Mouse (Mus musculus) brain, embryonic 18.5 days (tissue): ENCODE results near the gene Enam.
"Not testable (repeated sequence)": the region's sequence is repeated elsewhere in the genome, so short reads cannot be mapped to it uniquely, and the experiment has no call there.

Experiments used
- DNase-seq: peaks from one replicate; pipeline ENCODE4 v3.0.0-alpha.2; 2012; ENCODE audit warnings: low read depth, low spot score

The Enam gene

DNA sequence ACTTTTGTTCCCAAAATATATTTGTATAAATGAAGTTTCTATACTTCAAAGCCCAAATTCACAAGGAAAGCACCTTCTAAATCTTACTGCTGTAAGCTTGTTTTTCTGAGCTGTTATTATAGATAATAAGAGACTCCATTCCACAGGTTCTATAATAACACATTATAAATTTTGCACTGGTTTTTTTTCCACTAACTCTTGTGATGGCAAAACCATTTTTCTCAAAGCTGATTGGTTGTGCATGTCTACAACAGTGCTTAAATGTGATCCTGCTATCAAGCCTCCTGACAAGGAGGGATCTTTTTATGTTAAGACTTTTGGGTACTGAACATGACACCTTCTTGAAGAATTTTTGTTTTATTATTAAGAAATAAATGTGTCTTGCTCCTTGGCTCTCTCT, at the start of gene Enam:
Gene Enam, plus strand, starts transcription at position 301 of the 400 bp plus-strand sequence.
- no peak for DNase-seq

DNA sequence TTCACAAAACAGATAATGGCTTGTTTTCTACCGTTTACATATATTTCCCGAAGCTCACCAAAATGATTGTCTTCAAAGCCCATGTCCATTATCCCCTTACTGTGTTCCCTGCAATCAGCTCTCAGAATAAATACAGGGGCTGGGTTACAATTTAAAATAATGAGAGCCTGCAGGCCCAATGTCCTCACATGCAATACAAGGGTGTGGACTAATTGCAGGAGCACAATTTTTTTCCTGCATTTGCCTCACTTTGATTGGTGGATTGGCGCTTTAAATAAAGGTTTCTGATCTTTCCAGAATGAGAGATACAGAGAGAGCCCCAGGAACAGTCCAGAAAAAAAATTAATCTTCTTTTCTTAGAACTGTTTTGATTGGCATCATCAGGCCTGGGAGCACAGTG, 32.1 kb upstream of the Enam start, which contains the start of gene Ambn:
Gene Ambn, plus strand, starts transcription at position 301 of the 400 bp plus-strand sequence.
- DNase-seq: no peak

DNA sequence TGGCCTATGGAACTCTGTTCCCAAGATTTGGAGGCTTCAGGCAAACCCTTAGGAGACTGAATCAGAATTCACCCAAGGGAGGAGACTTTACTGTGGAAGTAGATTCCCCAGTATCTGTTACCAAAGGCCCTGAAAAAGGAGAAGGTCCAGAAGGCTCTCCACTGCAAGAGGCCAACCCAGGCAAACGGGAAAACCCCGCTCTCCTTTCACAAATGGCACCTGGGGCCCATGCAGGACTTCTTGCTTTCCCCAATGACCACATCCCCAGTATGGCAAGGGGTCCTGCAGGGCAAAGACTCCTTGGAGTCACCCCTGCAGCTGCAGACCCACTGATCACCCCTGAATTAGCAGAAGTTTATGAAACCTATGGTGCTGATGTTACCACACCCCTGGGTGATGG, 20.3 kb upstream of the Enam start:
- DNase-seq: no peak

DNA sequence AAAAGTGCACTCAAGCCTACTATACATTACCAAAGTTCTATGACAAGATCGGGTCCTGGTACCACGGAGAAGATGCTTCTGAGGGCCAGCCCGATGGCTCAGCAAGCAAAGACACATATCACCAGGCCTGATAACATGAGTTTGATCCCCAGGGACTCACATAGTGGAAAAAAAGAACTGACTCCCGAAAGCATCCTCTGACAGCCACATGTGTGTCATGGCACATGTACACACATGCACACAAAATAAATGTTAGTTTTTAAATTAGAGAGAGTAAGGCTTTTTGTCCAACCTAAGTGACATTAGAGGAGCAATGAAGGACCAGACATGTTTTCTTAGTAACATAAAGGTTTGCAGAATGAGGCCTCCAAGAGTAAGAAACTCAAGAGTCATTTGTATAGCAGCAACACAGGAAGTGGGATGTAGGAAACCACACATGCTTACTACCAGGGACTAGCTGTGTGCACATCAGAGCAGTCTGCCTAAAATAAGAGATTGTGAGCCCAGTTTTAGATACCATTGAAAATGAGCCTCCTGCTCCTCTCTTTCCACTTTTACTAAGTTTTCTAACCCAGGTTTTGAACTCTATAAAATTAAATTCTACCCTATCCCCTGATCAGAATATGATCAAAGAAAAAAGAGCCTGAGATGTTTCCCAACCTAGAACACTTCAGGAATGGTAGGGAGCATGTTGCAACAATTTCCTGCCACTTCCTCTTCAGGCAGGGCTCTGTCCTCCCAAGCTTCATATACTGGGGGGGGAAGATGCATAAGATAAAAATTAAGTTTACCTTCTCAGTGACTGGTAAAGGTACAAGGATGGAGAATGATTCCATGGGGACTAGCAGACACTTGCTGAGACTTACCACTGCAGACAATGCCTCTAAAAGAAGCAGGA, 18.7 kb upstream of the Enam start:
- no peak for DNase-seq

DNA sequence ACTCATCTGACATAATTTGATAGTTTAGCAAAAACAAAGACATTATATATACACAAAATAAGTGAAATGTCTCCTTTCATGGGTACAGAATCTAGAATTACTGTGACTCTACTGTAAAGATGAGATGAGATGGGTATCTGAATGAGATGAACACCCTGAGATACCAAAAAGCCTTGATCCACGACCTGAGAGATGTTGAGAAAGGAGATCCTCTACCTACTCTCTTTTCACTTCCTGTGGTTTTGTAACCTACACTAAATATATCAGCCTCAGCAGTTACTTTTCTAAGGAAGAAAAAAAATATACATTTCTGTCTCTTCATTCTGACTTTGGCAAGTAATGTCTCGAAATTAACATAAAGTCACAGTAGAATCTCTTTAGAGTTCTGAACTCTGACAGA, 1.2 kb downstream of the Enam start:
- DNase-seq: no peak

DNA sequence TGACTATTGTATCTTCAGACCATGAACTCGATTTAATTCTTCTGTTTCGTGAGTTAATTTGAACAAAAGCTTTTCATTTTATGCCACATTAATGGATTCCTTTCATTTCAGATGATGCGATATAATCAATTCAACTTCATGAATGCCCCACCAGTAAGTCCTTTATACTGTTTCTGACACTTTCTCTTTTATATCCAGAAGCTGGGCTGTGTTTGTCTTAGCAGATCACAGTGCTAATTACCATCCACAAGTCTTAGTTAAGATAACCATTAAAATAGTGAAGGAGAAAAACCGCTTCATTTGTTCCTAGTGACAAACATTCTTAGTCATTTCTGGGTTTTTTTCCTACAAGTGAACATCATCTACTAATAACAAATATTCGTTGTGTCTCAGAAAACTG, 3.3 kb downstream of the Enam start:
- DNase-seq: no peak

DNA sequence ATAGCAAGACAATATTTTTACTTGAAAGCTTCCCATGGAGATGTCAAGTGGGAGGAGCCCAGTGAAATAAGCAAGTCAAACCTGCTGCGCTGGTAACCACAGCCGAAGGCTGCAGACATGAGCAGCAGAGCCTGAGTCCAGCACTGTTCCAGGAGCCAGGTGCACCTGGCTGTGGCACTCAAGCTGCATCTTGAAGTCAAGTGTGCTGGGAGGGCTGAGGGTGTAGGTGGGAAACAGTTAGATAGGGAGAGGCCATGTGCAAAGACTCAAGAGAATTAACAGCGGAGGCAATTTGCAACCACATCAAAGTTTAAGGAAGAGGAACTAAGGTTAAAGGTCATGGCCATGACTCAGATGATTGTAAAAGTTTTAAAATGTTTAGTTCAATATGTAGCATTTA, 12.0 kb downstream of the Enam start:
- DNase-seq: no peak

DNA sequence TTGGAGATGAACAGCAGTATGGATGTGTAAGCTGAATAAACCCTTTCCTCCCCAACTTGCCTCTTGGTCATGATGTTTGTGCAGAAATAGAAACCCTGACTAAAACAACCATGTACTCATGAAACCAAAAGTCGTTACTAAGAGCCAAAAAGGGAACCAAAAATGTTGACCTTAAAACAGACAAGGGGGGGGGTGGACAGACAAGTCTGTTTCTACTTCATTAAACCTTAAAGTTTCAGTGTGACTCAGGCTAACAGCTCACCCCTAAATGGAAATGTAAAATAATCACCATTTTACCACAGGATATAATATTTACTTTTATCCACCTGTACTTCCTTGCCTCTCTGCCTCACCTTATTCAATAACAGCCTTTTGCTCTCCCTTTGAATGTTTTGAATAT, 20.8 kb downstream of the Enam start:
- DNase-seq: no peak

DNA sequence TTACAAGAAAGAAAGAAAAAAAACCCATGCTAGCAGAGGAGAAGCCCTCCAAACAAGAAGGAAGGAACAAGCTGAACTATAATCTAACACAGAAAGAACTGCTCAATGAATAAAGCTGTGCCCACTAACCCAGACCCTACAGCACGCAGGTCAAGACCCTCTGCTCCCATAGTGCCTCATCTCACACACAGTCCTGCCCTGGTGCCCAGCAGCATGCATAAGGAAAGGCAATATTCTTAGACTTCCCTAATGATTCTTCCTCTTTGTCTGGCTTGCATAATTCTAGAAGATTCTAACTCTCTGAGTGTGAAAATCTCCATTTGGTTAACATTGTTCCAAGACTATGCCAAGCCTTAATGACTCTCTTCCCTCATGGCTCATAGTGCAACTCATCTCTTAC, 21.2 kb downstream of the Enam start:
- DNase-seq: no peak

DNA sequence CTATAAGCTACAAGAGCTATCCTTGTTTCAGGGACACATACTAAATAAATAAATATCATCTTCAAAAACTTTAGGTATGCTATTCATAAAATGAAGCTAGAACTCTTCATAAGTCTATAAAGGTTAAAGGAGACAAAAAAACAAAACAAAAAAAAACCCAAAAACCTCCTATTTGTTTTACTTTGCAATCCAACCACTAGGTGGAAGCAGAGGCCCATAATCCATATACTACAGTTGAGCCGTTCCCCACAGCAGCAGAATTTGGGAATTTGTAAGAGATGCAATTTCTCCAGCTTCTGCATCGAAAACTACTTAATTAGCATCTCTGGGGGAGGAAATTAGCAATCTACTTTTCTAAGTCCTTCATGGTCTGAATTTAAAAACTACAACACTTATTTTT, 31.5 kb downstream of the Enam start:
- DNase-seq: peak; percentile 37

DNA sequence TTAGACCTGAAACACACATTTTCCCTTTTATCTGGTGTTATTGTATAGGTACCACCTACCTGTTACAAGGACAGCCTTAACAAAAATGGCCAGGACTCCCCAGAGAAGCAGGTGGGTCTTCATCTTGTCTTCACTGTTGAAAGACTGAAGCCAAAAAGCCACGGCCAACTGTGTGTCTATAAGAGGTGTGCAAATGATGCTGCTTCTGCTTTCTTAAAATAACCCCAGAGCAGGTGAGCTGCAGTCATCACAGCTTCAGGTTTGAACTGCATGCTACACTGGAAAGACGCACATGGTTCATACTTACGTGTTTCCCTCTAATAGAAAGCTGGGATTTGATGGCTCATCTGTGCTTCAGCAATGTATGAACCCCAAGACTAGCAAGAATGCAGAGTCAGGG, 39.9 kb downstream of the Enam start, which contains the start of gene Jchain:
Gene Jchain, minus strand, starts transcription at position 235 of the 400 bp plus-strand sequence.
- no peak for DNase-seq

DNA sequence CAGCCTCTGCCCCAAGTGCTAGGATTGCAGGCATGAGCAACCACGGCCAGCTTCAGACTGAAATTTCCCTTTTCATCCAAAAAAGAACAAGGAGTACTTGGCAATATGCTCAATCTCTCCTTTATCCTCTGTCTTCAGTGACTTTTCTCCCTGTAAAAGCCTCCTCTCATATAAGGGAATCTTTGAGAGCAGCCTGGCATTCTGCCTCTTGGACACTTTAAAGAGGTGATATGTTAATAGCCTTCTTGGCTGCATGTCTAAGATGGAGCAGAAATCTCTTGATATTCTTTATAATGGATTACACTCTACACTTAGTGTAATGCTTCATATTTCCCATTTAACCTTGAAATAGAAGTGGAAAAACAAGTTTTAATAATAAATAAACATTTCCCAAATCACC, 43.1 kb downstream of the Enam start:
- DNase-seq: no peak

DNA sequence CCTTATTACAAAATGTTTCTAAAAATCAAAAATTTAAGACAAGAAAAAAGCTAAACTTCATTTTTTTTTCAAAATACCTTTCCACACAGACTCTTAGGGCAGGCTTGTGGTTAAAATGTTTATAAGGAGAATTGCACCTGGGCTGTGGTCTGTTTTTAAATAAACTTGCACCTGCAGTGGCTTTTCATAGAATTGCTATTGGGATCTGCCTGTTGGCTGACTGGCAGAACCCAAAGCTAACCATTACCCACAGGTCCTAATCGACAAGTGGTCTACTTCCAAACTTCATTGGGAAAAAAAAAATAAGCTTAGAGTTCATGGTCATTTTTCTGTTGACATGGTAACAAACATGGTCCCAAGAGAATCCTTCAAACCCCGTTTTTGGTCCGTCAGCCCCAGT, 46.9 kb downstream of the Enam start:
- DNase-seq: no peak

DNA sequence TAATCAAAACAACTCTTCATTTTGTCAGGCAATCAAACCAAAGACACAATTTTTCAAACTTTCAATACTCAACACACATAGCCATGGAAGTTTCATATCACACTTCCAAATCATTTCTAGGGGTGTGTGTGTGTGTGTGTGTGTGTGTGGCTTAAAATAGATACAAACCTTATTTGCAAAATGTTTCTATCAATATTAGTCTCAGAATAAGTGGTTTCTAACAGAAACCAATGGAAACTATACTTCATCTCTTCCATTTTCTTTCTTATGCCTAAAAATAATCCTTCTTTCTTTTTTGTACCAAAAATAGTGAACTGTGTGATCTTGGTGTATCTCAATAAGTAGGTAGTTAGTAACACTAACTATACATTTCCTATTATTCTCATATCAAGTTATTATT, 53.1 kb downstream of the Enam start:
- DNase-seq: no peak

DNA sequence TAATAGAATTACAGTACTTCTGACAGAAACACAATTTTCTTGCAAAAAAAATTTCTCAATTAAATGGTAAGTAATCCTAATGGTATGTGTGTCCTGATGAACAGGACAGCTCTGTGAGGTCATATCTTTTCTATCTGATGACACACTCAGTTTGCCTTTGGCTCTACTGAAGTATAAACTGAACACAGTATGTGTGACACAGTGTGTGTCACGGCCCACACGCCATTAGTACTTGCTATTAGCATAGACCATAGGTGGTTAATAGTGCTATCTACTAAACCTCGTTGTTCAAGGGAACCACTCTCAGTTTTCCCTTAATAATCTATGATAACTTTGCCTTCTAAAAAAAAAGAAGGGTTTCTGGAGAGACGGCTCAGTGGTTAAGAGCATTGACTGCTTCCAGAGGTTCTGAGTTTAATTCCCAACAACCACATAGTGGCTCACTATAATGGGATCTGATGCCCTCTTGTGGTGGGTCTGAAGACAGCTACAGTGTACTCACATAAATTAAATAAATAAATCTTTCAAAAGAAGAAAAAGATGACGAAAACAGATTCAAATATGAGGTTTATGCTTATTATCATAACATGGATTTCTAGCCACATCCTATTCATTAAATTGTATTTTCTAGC, 55.0 kb downstream of the Enam start:
- DNase-seq: no peak

DNA sequence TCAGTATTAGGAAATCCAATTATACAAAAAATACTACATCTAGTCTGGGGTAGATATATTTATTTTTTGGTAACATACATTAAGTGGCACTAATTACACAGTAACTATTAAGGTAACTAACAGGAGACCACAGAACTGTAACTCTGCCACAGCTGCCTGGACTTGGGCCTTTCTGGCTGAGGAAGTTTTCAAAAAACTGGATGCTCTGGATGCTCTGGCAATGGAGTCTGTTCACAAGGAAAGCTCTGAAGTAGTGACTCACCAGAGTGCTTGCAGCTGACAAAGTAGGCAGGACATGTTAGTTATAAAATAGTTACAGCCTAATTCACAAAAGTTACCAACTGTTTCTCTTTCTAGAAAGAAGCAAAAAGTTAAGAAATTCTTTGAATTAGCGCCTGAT, 56.6 kb downstream of the Enam start:
- DNase-seq: not testable (repeated sequence)

DNA sequence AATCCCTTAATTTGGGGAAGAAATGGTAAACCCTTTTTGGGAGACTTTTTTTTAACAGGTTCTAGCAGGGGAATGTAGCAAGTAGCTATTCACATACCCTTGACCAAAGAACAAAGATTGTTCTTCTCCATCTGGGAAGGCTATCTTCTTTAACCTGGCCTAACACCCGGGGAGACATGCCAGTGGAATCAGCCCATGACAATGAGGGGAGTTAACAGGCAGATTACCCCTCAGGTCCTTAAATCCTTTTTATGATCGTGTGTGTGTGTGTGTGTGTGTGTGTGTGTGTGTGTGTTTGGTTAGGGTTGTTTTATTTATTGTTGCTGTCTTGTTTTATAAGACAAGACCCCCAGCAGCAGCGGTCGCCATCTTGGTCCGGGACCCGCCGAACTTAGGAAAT, 57.8 kb downstream of the Enam start:
- no peak for DNase-seq

DNA sequence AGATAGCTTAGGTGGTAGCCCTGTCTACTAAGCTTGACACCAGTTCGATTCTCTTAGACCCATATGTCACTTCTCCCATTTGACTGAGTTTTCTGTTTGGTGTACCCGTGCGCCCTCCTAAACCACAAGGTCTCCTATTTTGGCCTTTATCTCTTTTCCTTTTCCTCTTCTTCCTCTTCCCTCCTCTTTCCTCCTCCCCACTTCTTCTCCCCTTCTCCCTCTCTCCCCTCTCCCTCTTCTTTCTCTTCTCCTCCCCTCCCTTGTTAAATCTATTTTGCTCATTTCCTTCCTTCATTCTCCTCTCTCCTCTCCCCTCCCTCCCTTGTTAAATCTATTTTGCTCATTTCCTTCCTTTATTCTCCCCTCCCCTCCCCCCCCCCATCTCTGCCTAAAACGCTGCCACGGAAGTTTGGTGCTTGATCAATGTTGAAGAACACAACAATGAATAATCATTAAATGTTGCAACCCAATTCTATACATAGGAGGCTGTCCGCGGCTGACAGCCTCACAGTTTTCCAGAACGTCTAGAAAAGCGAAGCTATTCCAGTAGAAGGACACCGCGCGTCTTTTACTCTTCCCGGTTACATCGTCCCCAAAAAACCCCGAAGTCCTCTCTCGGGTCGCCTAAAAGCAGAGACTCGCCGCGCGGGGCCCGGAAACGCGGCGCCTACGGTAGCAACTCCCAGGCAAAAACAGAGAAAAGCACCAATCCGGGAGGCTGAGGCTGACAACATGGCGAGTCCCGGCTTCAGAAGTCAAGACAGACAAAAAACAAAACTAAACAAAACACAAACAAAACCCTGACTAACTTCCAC, 65.7 kb downstream of the Enam start:
- no peak for DNase-seq

DNA sequence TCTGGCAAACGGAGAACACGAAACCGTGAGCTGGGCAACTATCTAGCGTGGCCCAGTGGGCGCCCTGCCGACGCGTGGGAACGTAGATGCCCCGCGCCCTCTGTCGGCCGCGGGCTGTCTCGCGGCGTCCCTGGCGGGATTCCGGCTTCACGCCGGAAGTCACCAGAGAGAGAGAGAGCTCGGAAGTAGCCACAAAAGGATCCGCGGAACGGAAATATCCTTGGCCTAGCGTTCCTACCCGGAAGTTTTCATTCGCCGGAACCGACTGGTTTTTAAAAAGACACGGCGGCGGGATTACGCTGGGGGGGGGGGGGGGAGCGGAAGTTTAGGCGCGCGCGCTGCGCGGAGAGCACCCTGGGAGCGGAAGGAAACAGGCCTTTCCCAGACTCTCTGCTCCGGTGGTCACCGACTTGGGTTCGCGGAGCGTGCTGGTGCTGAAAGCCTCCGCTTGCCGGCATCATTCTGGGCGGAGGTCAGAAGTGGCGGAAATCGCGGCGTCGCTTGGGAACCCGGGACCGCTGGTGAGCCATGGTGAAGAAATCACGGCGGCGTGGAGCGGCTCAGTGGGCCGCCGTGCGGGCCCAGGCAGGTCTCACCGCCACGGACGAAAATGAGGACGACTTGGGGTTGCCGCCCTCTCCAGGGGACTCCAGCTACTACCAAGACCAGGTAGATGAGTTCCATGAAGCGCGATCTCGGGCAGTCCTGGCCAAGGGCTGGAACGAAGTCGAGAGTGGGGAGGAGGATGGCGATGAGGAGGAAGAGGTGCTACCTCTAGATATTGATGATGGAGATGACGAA, 66.5 kb downstream of the Enam start, which contains the start of gene Utp3:
Gene Utp3, plus strand, starts transcription at position 377 of the 801 bp plus-strand sequence.
- DNase-seq: peak; percentile 97
